Mouse (Mus musculus) CH12.LX (cell line): ENCODE results near the gene Spag8.

Experiments used
- CTCF ChIP-seq, 2 experiments: IDR thresholded peaks in 1 of 2; conservative IDR thresholded peaks in 1 of 2; 2 replicates each; pipeline ENCODE4 v1.5.1; 2011 to 2012; ENCODE audit warnings: low read depth in 2 of 2, low read length in 2 of 2, improper control_type of control experiment in 1 of 2, inconsistent platforms in 1 of 2, mild to moderate bottlenecking in 1 of 2, moderate library complexity in 1 of 2
- ELF1 ChIP-seq: IDR thresholded peaks from 2 replicates; pipeline ENCODE4 v1.6.1; 2014; ENCODE audit warnings: low read depth, mild to moderate bottlenecking, inconsistent platforms, low read length, improper control_type of control experiment
- EP300 ChIP-seq: IDR thresholded peaks from 2 replicates; pipeline ENCODE4 v1.6.1; 2011; ENCODE audit warnings: low read length, improper control_type of control experiment
- JUND ChIP-seq: conservative IDR thresholded peaks from 2 replicates; pipeline ENCODE4 v1.6.1; 2011; ENCODE audit warnings: low read depth, low read length, improper control_type of control experiment
- NELFE ChIP-seq: IDR thresholded peaks from 2 replicates; pipeline ENCODE4 v1.6.1; 2011; ENCODE audit warnings: low read depth, low read length, improper control_type of control experiment
- POLR2A ChIP-seq: IDR thresholded peaks from 2 replicates; pipeline ENCODE4 v1.6.1; 2011; ENCODE audit warnings: low read depth, mild to moderate bottlenecking, improper control_type of control experiment, low read length
- SMC3 ChIP-seq: IDR thresholded peaks from 2 replicates; pipeline ENCODE4 v1.6.1; 2011; ENCODE audit warnings: low read depth, low read length, improper control_type of control experiment
- TCF12 ChIP-seq: IDR thresholded peaks from 2 replicates; pipeline ENCODE4 v1.6.1; 2014; ENCODE audit warnings: low read depth, mild to moderate bottlenecking, inconsistent platforms, low read length, improper control_type of control experiment
- USF1 ChIP-seq: IDR thresholded peaks from 2 replicates; pipeline ENCODE4 v1.6.1; 2014; ENCODE audit warnings: low read depth, mild to moderate bottlenecking, inconsistent platforms, low read length, improper control_type of control experiment
- USF2 ChIP-seq: conservative IDR thresholded peaks from 2 replicates; pipeline ENCODE4 v1.6.1; 2011; ENCODE audit warnings: low read depth, low read length, improper control_type of control experiment
- ZKSCAN1 ChIP-seq: IDR thresholded peaks from 2 replicates; pipeline ENCODE4 v1.6.1; 2012; ENCODE audit warnings: low read depth, inconsistent platforms, low read length, improper control_type of control experiment, borderline replicate concordance
- ZNF384 ChIP-seq: IDR thresholded peaks from 2 replicates; pipeline ENCODE4 v1.6.1; 2012; ENCODE audit warnings: low read depth, low read length, improper control_type of control experiment, inconsistent platforms

DNA sequence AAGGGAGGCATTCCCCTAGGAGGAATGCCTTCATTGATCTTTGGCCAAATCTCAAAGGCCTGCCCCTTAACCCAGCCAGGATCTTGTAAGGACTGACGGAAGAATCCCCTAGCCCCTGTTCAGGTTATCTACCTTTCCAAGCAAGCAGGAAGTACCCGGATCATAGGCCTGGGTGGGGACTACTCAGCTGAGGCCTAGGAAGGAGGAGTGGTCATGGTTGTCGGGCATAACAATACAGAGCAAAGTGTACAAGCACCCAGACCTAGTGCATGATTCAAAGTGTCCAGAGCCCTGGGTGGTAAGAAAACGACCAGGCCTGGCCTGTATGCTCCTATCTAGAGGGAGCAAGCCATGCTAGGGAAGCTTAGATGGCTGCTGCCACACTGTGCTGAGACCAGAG, 22.2 kb upstream of the Spag8 start:
- no peak for TF ChIP-seq CTCF (conservative IDR thresholded peaks at IDR 0.05 in 1 of 2, IDR thresholded peaks at IDR 0.05 in 1 of 2; ENCODE audit: low read depth in 2 of 2, low read length in 2 of 2)
- no peak for TF ChIP-seq POLR2A
- TF ChIP-seq ZNF384 = no peak
- no peak for TF ChIP-seq EP300
- no peak for TF ChIP-seq TCF12
- TF ChIP-seq ZKSCAN1 = no peak
- TF ChIP-seq ELF1 = no peak
- TF ChIP-seq SMC3 = no peak
- TF ChIP-seq NELFE = no peak
- TF ChIP-seq JUND = no peak
- TF ChIP-seq USF1 = no peak
- no peak for TF ChIP-seq USF2
